Mouse (Mus musculus): Measurements from ENCODE around the gene Ppp1r16b. TPM values are rescaled to one million over a fixed set of nuclear protein-coding genes. Genes with fewer than 3 reads are reported as not detected.
A peak's percentile ranks its signal among the peaks of the same experiment; 100 is the strongest.

Ppp1r16b gene
- 3.2 and 6.4 TPM in 2 replicates for polyA plus RNA-seq (2012; rRNA removed)

DNA sequence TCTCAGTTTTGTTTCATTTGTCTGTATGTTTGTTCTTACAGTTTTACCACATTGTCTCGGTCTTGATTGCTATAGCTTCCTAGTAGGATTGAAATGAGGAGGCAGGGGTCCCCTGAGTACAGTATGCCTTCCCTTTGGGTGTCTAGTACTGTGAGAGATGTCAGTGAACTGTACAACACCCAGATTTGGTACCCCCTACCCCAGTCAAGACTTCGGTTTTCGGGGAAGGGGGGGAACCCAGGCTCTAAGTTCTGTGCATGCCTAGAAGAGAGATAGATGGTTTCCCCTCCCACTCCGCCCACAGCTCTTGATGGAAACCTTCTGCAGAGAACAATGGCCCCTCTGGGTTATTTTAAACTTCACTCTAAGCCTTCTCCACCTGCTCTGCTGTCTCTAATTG, at the start of gene Ppp1r16b:
TSS of gene Ppp1r16b (plus strand) at position 301 of the 400 bp plus-strand sequence.
- no peak for TF ChIP-seq POLR2A (IDR thresholded peaks at IDR 0.05; ENCODE audit: borderline replicate concordance, extremely low read depth, insufficient read depth, insufficient read length, poor library complexity, severe bottlenecking)
- TF ChIP-seq CTCF (IDR thresholded peaks at IDR 0.05; ENCODE audit: borderline replicate concordance, extremely low read depth, insufficient read depth, insufficient read length), result no peak
- DNase-seq (ENCODE audit: low read depth), result no peak

DNA sequence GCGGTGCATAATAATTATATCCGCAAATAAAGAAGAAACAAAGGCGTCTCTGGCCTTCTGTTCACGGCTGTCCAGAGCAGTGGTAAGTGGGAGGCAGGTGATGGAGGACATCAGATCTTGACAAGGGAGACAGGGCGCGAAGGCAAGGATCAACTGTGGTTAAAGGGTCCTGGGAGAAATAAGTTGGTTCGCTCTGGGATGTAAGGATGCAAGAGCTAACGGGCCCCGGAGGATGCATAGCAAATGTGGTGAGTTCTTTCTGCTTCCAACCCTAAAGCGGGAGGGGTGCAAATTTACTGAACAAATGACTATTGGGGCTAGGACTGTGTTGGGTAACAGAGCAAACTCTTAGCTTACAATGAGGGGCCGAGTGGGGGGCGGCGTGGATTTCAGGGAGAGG, 49.5 kb upstream of the Ppp1r16b start:
- no peak for DNase-seq (ENCODE audit: low read depth)
- TF ChIP-seq POLR2A (IDR thresholded peaks at IDR 0.05; ENCODE audit: borderline replicate concordance, extremely low read depth, insufficient read depth, insufficient read length, poor library complexity, severe bottlenecking) (no peak), CTCF (IDR thresholded peaks at IDR 0.05; ENCODE audit: borderline replicate concordance, extremely low read depth, insufficient read depth, insufficient read length) (no peak)

DNA sequence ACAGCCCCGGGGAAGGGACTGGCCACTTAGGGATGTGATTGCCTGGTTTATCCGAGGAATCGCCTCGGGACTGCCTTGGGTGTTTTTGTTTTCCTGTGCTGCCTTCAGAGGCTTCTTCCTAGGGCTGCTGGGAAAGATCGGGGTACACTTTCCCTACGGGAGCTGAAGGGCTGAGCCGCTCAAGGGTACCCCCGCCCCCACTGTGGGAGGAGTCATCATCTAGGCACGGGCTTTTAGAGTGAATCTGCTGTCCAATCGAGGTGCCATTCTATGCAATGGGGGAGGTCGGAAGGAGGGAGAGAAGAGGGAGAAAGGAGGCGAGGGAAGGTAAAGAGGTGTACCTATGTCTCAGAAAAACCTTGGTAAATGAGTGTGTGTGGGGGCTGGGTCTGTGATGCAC, 48.9 kb upstream of the Ppp1r16b start:
- peak; percentile 87 for DNase-seq (ENCODE audit: low read depth)

DNA sequence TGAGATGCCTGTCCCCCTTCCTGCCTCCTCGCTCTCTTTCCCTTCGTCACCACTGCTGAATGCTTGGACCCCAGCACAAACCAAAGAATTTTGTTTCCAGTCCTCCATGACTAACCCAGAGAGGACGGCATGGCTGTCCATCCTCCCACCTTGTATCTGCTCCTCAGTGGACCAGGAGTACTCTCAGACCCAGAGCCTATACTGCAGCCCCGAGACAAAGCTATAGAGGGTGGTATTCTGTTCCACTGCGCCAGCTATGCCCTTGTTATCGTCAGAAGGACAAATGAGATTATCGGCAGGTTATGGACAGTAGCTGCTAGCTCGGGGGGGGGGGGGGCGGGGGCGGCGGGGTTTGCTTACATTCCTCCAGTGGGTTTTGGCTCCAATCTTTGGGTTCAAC, 48.4 kb upstream of the Ppp1r16b start:
- TF ChIP-seq POLR2A (IDR thresholded peaks at IDR 0.05; ENCODE audit: borderline replicate concordance, extremely low read depth, insufficient read depth, insufficient read length, poor library complexity, severe bottlenecking) (no peak), CTCF (IDR thresholded peaks at IDR 0.05; ENCODE audit: borderline replicate concordance, extremely low read depth, insufficient read depth, insufficient read length) (no peak)

More for the DNA sequence above, 48.9 kb upstream of the Ppp1r16b start:
- no peak for TF ChIP-seq CTCF (IDR thresholded peaks at IDR 0.05; ENCODE audit: borderline replicate concordance, extremely low read depth, insufficient read depth, insufficient read length)
- TF ChIP-seq POLR2A (IDR thresholded peaks at IDR 0.05; ENCODE audit: borderline replicate concordance, extremely low read depth, insufficient read depth, insufficient read length, poor library complexity, severe bottlenecking), result no peak

DNA sequence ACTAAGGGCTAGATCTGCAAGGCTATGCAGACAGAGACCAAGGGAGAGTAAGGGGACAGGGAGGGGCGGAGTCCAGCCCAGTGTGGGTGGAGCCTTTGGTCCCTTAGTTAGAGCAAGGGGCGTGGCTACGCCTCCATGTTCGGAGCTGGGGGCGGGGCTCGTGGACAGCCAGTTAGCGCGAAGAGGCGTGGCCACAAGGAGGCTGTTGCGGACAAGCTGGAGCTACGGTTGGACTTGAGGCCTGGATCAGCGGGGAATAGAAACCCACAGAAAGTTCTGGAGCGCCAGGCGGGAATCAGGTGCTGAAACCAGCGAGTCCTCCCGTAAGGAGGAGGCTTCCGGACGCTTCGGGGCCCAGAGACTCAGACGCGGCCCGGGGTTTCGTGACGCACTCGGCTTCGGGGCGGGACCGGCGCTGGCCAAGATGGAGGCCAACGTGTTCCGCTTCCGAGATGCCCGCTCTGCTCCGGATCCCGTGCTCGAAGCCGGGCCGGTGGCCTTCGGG, 40.4 kb upstream of the Ppp1r16b start, which contains the start of gene Actr5:
TSS of gene Actr5 (plus strand) at position 171 of the 505 bp plus-strand sequence.
- TF ChIP-seq CTCF (IDR thresholded peaks at IDR 0.05; ENCODE audit: borderline replicate concordance, extremely low read depth, insufficient read depth, insufficient read length) (no peak), POLR2A (IDR thresholded peaks at IDR 0.05; ENCODE audit: borderline replicate concordance, extremely low read depth, insufficient read depth, insufficient read length, poor library complexity, severe bottlenecking) (no peak)
- peak; percentile 98 for DNase-seq (ENCODE audit: low read depth)

More for the DNA sequence above, 48.4 kb upstream of the Ppp1r16b start:
- no peak for DNase-seq (ENCODE audit: low read depth)

DNA sequence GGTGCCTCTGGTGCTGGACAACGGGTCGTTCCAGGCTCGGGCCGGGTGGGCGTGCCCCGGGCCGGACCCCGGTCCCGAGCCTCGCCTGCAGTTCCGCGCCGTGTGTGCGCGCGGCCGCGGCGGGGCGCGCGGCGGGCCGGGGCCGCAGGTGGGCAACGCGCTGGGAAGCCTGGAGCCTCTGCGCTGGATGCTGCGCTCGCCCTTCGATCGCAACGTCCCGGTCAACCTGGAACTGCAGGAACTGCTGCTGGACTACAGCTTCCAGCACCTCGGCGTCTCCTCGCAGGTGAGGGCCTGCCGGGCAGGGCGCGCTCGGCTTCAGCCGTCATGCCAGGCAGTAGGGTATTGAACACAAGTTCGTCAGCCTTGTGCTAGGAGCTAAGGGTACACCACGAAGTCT, 40.0 kb upstream of the Ppp1r16b start:
- peak; percentile 40 for DNase-seq (ENCODE audit: low read depth)
- no peak for TF ChIP-seq CTCF (IDR thresholded peaks at IDR 0.05; ENCODE audit: borderline replicate concordance, extremely low read depth, insufficient read depth, insufficient read length)
- no peak for TF ChIP-seq POLR2A (IDR thresholded peaks at IDR 0.05; ENCODE audit: borderline replicate concordance, extremely low read depth, insufficient read depth, insufficient read length, poor library complexity, severe bottlenecking)

DNA sequence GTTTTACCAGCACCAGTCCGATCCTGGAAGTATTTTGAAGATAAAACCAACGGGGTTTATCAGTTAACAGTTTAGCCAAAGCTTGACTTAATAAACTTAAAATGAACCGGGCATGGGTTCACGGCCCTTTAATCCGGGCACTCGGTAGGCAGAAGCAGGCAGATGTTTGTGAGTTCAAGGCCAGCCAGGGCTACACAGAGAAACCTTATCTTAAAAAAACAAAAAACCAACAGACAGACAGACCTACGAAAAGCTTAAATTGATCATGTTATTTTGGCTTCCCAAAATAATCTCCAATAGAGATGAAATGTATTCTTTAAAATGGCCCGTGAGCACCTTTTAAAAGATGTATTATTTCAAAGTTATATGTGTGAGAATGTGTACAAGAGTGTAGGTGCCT, 39.5 kb upstream of the Ppp1r16b start:
- no peak for TF ChIP-seq CTCF (IDR thresholded peaks at IDR 0.05; ENCODE audit: borderline replicate concordance, extremely low read depth, insufficient read depth, insufficient read length)
- TF ChIP-seq POLR2A (IDR thresholded peaks at IDR 0.05; ENCODE audit: borderline replicate concordance, extremely low read depth, insufficient read depth, insufficient read length, poor library complexity, severe bottlenecking), result no peak
- no peak for DNase-seq (ENCODE audit: low read depth)

DNA sequence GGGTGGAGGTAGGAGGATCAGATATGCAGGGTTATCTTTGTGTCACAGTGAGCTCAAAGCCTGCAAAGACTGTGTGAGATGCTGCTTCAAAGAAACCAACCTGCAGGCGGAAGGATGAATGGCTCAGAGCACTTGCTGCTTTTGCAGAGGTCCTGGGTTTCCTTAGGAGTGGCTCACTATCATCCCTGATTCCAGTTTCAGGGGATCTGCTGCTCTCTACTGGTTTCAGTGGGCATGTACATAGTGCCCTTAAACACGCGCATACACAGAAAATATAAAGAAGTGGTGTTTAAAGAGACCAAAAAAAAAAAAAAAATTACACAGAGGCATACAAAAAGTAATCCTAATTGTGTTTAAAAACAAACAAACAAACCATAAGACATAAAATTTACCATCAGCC, 36.3 kb upstream of the Ppp1r16b start:
- no peak for TF ChIP-seq POLR2A (IDR thresholded peaks at IDR 0.05; ENCODE audit: borderline replicate concordance, extremely low read depth, insufficient read depth, insufficient read length, poor library complexity, severe bottlenecking)
- peak; percentile 51; the same call in 1 of the 2 replicates for TF ChIP-seq CTCF (IDR thresholded peaks at IDR 0.05; ENCODE audit: borderline replicate concordance, extremely low read depth, insufficient read depth, insufficient read length)
- DNase-seq (ENCODE audit: low read depth), result peak; percentile 77

DNA sequence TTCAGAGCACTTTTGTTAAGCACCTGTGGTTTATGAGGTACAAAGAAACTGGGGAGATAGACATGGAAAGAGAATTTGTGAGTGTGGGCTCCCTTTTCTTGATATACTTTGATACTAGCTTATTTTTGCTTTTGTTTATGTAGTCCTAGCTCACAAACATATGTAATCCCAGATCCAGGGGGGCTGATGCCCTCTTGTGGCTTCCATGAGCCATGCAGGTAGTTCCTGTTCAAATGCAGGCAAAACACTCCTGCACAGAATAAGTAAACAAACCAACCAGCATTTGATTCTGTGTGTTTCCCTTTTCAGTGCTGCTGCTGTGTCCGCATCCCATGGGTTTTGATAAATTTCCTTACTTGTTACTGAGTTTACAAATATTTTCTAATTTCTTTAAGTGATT, 35.8 kb upstream of the Ppp1r16b start:
- no peak for TF ChIP-seq POLR2A (IDR thresholded peaks at IDR 0.05; ENCODE audit: borderline replicate concordance, extremely low read depth, insufficient read depth, insufficient read length, poor library complexity, severe bottlenecking)
- TF ChIP-seq CTCF (IDR thresholded peaks at IDR 0.05; ENCODE audit: borderline replicate concordance, extremely low read depth, insufficient read depth, insufficient read length), result peak; percentile 81; the same call in 1 of the 2 replicates
- DNase-seq (ENCODE audit: low read depth), result peak; percentile 83

DNA sequence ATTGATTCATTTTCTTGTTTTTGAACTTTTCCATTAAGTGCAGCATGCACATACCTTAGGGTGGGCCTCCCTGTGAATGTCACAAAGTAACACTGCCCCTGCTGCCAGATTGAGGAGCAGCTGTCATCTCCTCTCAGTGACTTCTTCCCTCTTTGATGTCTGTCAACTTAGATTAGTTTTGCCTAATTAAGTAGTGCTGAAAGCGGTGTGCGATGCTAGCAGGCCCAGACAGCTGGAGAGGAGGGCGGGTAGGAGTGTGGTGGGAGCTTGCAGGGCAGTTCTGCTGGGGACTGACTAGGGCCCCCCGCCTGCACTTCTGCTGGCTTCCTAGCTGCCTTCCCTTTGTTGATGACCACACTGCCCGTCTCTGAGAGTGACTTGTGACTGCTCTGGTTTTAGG, 33.3 kb upstream of the Ppp1r16b start:
- TF ChIP-seq POLR2A (IDR thresholded peaks at IDR 0.05; ENCODE audit: borderline replicate concordance, extremely low read depth, insufficient read depth, insufficient read length, poor library complexity, severe bottlenecking) (no peak), CTCF (IDR thresholded peaks at IDR 0.05; ENCODE audit: borderline replicate concordance, extremely low read depth, insufficient read depth, insufficient read length) (no peak)
- no peak for DNase-seq (ENCODE audit: low read depth)

DNA sequence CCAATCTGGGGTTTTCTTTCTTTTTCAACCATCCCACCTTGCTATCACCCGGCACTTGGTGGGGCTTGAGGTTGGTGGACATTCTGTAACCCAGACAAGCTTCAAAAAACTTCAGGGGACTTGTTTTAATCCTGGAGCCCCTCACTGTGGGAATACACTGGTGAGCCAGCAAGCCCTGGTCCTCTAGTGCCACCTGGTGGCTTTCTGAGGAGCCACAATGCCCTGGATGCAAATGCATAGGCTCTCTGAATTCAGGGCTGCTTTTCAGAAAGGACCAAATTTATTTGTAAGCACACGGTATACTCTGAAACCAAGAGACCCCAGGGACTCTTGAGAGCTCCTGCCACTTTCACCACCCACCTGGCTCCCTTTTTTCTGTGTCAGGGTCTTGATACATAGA, 23.3 kb upstream of the Ppp1r16b start:
- peak; percentile 79 for DNase-seq (ENCODE audit: low read depth)
- TF ChIP-seq CTCF (IDR thresholded peaks at IDR 0.05; ENCODE audit: borderline replicate concordance, extremely low read depth, insufficient read depth, insufficient read length) (peak; percentile 95), POLR2A (IDR thresholded peaks at IDR 0.05; ENCODE audit: borderline replicate concordance, extremely low read depth, insufficient read depth, insufficient read length, poor library complexity, severe bottlenecking) (no peak)

DNA sequence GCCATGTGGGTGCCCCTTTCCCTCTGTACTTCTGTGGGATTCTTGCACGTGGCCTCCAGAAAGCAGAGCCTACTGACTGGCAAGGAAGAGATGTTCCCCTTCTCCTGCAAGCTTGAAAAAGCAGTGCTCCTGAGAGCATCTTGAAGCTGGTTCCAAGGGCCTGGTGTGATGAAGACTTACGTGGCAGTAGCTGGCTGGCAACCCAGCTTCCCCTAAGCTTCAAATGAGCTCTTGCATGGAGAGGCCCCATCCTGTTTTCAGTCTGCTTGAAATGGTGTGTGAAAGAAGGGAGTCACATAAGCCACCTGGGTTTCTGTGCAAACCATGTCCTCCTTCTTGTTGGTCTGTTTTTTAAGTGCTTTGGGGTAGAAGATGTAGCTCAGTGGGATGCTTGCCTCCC, 22.6 kb upstream of the Ppp1r16b start:
- TF ChIP-seq CTCF (IDR thresholded peaks at IDR 0.05; ENCODE audit: borderline replicate concordance, extremely low read depth, insufficient read depth, insufficient read length), result no peak
- no peak for TF ChIP-seq POLR2A (IDR thresholded peaks at IDR 0.05; ENCODE audit: borderline replicate concordance, extremely low read depth, insufficient read depth, insufficient read length, poor library complexity, severe bottlenecking)
- no peak for DNase-seq (ENCODE audit: low read depth)

All from brain, embryonic 14.5 days (tissue).